Mouse (Mus musculus) right cerebral cortex, postnatal 25 days (tissue): Measurements from ENCODE around the gene Adrb1.

Source experiments
- DNase-seq: peaks from one replicate; pipeline ENCODE4 v3.0.0; 2022

Adrb1 gene

GRCm38 (mm10) chr19:56703238-56704097 lies 18.5 kb upstream of the Adrb1 start:
- DNase-seq, result no peak

GRCm38 (mm10) chr19:56705026-56705675 lies 16.8 kb upstream of the Adrb1 start:
- no peak for DNase-seq

GRCm38 (mm10) chr19:56708794-56709193 lies 13.2 kb upstream of the Adrb1 start:
- DNase-seq, result no peak

- peak; percentile 78 for DNase-seq
Measured at GRCm38 (mm10) chr19:56710131-56710905, 11.7 kb upstream of the Adrb1 start.

GRCm38 (mm10) chr19:56713613-56714012 lies 8.4 kb upstream of the Adrb1 start:
- no peak for DNase-seq

GRCm38 (mm10) chr19:56714661-56715170 lies 7.3 kb upstream of the Adrb1 start:
- DNase-seq, result no peak

- no peak for DNase-seq
Measured at GRCm38 (mm10) chr19:56718046-56718445, 4.0 kb upstream of the Adrb1 start.

- DNase-seq, result no peak
Measured at GRCm38 (mm10) chr19:56720882-56721281, 1.1 kb upstream of the Adrb1 start.

GRCm38 (mm10) chr19:56722291-56722707 lies 300 bp downstream of the Adrb1 start:
- no peak for DNase-seq

- DNase-seq, result peak; percentile 70
Measured at GRCm38 (mm10) chr19:56722711-56723330, 822 bp downstream of the Adrb1 start.

GRCm38 (mm10) chr19:56723331-56724125 lies 1.5 kb downstream of the Adrb1 start:
- DNase-seq, result no peak

- DNase-seq, result no peak
Measured at GRCm38 (mm10) chr19:56724126-56724597, 2.2 kb downstream of the Adrb1 start.

- no peak for DNase-seq
Measured at GRCm38 (mm10) chr19:56727170-56727877, 5.3 kb downstream of the Adrb1 start.

- DNase-seq, result no peak
Measured at GRCm38 (mm10) chr19:56734033-56734572, 12.1 kb downstream of the Adrb1 start.

- no peak for DNase-seq
Measured at GRCm38 (mm10) chr19:56735747-56736146, 13.7 kb downstream of the Adrb1 start.

- DNase-seq, result no peak
Measured at GRCm38 (mm10) chr19:56736287-56736686, 14.3 kb downstream of the Adrb1 start.

GRCm38 (mm10) chr19:56745061-56745460 lies 23.1 kb downstream of the Adrb1 start:
- DNase-seq, result no peak

- no peak for DNase-seq
Measured at GRCm38 (mm10) chr19:56745528-56745927, 23.5 kb downstream of the Adrb1 start.

- no peak for DNase-seq
Measured at GRCm38 (mm10) chr19:56746618-56747017, 24.6 kb downstream of the Adrb1 start.

GRCm38 (mm10) chr19:56747878-56748277 lies 25.9 kb downstream of the Adrb1 start:
- DNase-seq, result no peak

- DNase-seq, result no peak
Measured at GRCm38 (mm10) chr19:56749343-56749742, 27.3 kb downstream of the Adrb1 start.
